Mouse (Mus musculus) cerebellum, adult 2 months (tissue): ENCODE results near the gene Gucy2c. TPM values are rescaled to one million over a fixed set of nuclear protein-coding genes. Genes with fewer than 3 reads are reported as not detected.

Experiments used
- DNase-seq, 2 experiments: peaks; one replicate each; pipeline ENCODE4 v3.0.0; 2021
- H3K27ac ChIP-seq: fragments of 200-500 bp; 2 replicates; pipeline ENCODE4 v1.5.1; 2012; ENCODE audit warnings: low read length, control low read depth, inconsistent platforms; ENCODE audit not compliant: insufficient read depth
- H3K27me3 ChIP-seq: fragments of 200-500 bp; 2 replicates; pipeline ENCODE4 v1.6.1; 2012; ENCODE audit warnings: inconsistent platforms, mild to moderate bottlenecking, low read length, moderate library complexity; ENCODE audit not compliant: control insufficient read depth, insufficient read depth
- H3K4me1 ChIP-seq: fragments of 200-500 bp; 2 replicates; pipeline ENCODE4 v1.6.1; 2011; ENCODE audit warnings: low read length; ENCODE audit not compliant: control insufficient read depth, insufficient read depth
- H3K4me3 ChIP-seq: fragments of 200-500 bp; replicated peaks from 2 replicates; pipeline ENCODE3; 2011; ENCODE audit warnings: mild to moderate bottlenecking, low read depth, low read length, control low read depth; ENCODE audit not compliant: insufficient read depth
- CTCF ChIP-seq: fragments of 200-500 bp; IDR thresholded peaks from 2 replicates; pipeline ENCODE4 v1.5.1; 2011; ENCODE audit warnings: low read depth, mild to moderate bottlenecking, control low read depth, low read length, moderate library complexity, borderline replicate concordance; ENCODE audit not compliant: insufficient read depth
- POLR2A ChIP-seq: fragments of 200-500 bp; IDR thresholded peaks from 2 replicates; pipeline ENCODE4 v1.6.1; 2011; ENCODE audit warnings: low read length, control low read depth, borderline replicate concordance; ENCODE audit not compliant: insufficient read depth
- WGBS: fragments of 180-500 bp; shearing (Covaris S2); methylation state at CpG from one replicate; pipeline ENCODE4 v1.1.7; 2018; 5-methylcytosine and 5-hydroxymethylcytosine counted together
- polyA plus RNA-seq: library from polyadenylated mRNA; depleted of rRNA; stranded (reverse); fragments of >200 nt; gene quantifications from 2 replicates; pipeline ENCODE4 v1.2.3, GENCODE M21; 2012

The Gucy2c gene
- polyA plus RNA-seq, 1 experiment = 0.10 TPM

DNA sequence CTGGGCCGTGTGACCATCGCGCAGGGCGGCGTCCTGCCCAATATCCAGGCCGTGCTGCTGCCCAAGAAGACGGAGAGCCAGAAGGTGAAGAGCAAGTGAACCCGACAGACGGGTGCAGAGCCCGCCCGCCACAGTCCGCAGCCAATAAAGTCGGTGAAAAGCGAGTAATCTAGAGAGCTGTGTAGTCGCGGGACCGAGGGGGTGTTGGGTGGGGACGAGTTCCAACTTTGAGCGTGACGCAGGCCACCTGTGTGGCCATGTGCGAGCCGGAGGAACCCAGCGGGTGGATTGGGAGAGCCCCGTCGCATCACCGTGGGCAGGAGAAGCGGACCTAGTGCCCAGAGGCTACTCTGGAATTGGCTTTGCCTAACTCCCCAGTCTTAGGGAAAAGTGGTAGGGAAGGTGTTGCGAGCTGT is 27.1 kb upstream of the Gucy2c start:
- no peak for DNase-seq

GRCm38 (mm10) chr6:136808014-136808417 is 26.5 kb upstream of the Gucy2c start, which contains the start of gene H2afj:
Gene H2afj, plus strand, starts transcription at chr6:136808244.
- Histone ChIP-seq H3K4me3 (peak within 1 kb of the TSS; percentile 59), H3K27ac (peak within 1 kb of the TSS; percentile 58; the same call in 1 of the 2 replicates), H3K27me3 (no peaks in the 10 kb centered on the region), H3K4me1 (peaks cover 8% of the 10 kb centered on the region; the same call in 1 of the 2 replicates)
- TF ChIP-seq POLR2A (peak; percentile 40; the same call in 1 of the 2 replicates), CTCF (no peak)
- WGBS = 0% methylated on average over 34 of the region's 34 CpGs
- peak; percentile 97 to 99 for DNase-seq

More for the DNA sequence above, 27.1 kb upstream of the Gucy2c start:
- H3K4me1 ChIP-seq = peaks cover 8% of the 10 kb centered on the region; the same call in 1 of the 2 replicates
- H3K27me3 ChIP-seq = no peaks in the 10 kb centered on the region
- WGBS = 1% methylated on average over 28 of the region's 28 CpGs
- TF ChIP-seq CTCF = no peak
- TF ChIP-seq POLR2A = no peak
- peak overlapping the region; percentile 59 for H3K4me3 ChIP-seq
- H3K27ac ChIP-seq = no peak overlapping the region

DNA sequence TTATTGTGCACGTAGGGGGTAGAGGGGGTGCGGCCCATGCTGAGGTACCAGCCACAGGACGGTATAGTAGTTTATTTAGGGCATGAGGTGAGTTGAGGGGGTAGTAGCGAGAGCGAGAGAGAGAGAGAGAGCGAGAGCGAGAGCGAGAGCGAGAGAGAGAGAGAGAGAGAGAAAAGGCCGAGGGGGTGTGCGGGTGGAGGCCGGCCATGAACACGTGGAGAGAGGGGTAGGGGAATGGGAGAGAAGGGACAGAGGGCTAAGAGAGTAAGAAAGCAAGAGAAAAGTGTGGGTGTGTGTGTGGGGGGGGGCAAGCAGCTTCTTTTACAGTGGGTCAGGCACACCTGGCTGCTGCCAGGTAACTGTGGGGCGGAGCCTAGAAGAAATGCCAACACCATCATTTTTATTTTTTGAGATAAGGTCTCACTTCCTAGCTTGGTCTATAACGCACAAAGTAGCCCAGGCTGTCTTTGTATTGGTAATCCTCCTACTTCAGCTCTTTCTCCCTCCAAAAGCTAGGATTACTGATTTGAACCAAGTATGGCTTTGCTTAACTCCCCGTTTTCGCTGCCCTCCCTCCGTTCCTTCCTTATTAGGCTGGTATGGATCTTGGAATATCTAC is 25.9 kb upstream of the Gucy2c start:
- DNase-seq = no peak
- WGBS = 29% methylated on average over 18 of the region's 18 CpGs
- peak overlapping the region; percentile 58; the same call in 1 of the 2 replicates for H3K27ac ChIP-seq
- H3K4me3 ChIP-seq = peak overlapping the region; percentile 53
- peaks cover 8% of the 10 kb centered on the region; the same call in 1 of the 2 replicates for H3K4me1 ChIP-seq
- no peaks in the 10 kb centered on the region for H3K27me3 ChIP-seq
- TF ChIP-seq POLR2A = no peak
- TF ChIP-seq CTCF = no peak

GRCm38 (mm10) chr6:136806819-136807218 is 25.3 kb upstream of the Gucy2c start:
- H3K4me3 ChIP-seq = no peak overlapping the region

GRCm38 (mm10) chr6:136805409-136805775 is 23.8 kb upstream of the Gucy2c start:
- no peaks in the 10 kb centered on the region for H3K27me3 ChIP-seq
- 89% methylated on average over 1 of the region's 1 CpGs for WGBS
- H3K4me3 ChIP-seq = no peak overlapping the region
- TF ChIP-seq POLR2A (no peak), CTCF (no peak)
- H3K27ac ChIP-seq = no peak overlapping the region
- H3K4me1 ChIP-seq = peaks cover 8% of the 10 kb centered on the region; the same call in 1 of the 2 replicates
- DNase-seq = no peak

More at GRCm38 (mm10) chr6:136806819-136807218, 25.3 kb upstream of the Gucy2c start:
- no peak overlapping the region for H3K27ac ChIP-seq
- H3K4me1 ChIP-seq = peaks cover 8% of the 10 kb centered on the region; the same call in 1 of the 2 replicates
- H3K27me3 ChIP-seq = no peaks in the 10 kb centered on the region
- WGBS = 82% methylated on average over 5 of the region's 5 CpGs
- DNase-seq = no peak
- TF ChIP-seq CTCF (no peak), POLR2A (no peak)

GRCm38 (mm10) chr6:136804705-136805408 is 23.3 kb upstream of the Gucy2c start:
- DNase-seq = no peak
- Histone ChIP-seq H3K27ac (no peak overlapping the region; the same call in 1 of the 2 replicates), H3K4me1 (peaks cover 8% of the 10 kb centered on the region; the same call in 1 of the 2 replicates), H3K27me3 (no peaks in the 10 kb centered on the region), H3K4me3 (peak overlapping the region; percentile 16)
- 33% methylated on average over 9 of the region's 9 CpGs for WGBS
- TF ChIP-seq CTCF (no peak), POLR2A (no peak)

GRCm38 (mm10) chr6:136803739-136804633 is 22.4 kb upstream of the Gucy2c start, which contains the start of gene Hist4h4:
Gene Hist4h4, minus strand, starts transcription at chr6:136804415.
- H3K4me3 ChIP-seq = peak within 1 kb of the TSS; percentile 80
- peaks cover 2% of the 10 kb centered on the region; the same call in 1 of the 2 replicates for H3K4me1 ChIP-seq
- peak within 1 kb of the TSS; percentile 96 for H3K27ac ChIP-seq
- no peaks in the 10 kb centered on the region for H3K27me3 ChIP-seq
- under 1% methylated on average over 50 of the region's 50 CpGs for WGBS
- TF ChIP-seq CTCF (no peak), POLR2A (peak; percentile 98; the same call in 1 of the 2 replicates)
- peak; percentile 95 to 98 for DNase-seq
